ENCODE assay signal across 11 mouse cellular contexts in genomic region chr4:128878901-128879491, GRCm38 (mm10). TPM values are rescaled to one million over a fixed set of nuclear protein-coding genes. Genes with fewer than 3 reads are reported as not detected.
DNase-seq lines count a peak whose midpoint lies in the region; ATAC-seq and TF ChIP-seq lines count a peak whose summit lies in the region.
"Had no signal": no experiment of that assay in that cellular context is flagged by ENCODE, and none has a peak within 500 bp of the region (broad histone marks: within the 10 kb centered on the region; RNA-seq: fewer than 3 reads in every experiment).

No protein-coding gene starts in this region.

- no peak overlapping the region for H3K27ac ChIP-seq in kidney, embryonic 16.5 days (ENCODE audit: low read length)
- H3K27ac ChIP-seq in midbrain, embryonic 12.5 days (replicated peaks) = peak overlapping the region; percentile 54; the same call in 1 of the 2 replicates

- H3K4me3 ChIP-seq in kidney, embryonic 16.5 days (ENCODE audit: low read length) = no peak overlapping the region
- H3K4me3 ChIP-seq in midbrain, embryonic 12.5 days = no peak overlapping the region

- DNase-seq in kidney, postnatal 25 days = no peak
- peak; percentile 72 for DNase-seq in brain, embryonic 14.5 days (ENCODE audit: low read depth)
- DNase-seq in forelimb bud, embryonic 11.5 days (ENCODE audit: low read depth, low spot score) = peak; percentile 63
- no peak for DNase-seq in left cerebral cortex, postnatal 10 days (ENCODE audit: extremely low spot score in 1 of 2, low spot score in 2 of 2)
- DNase-seq in frontal cortex, postnatal 36 days (ENCODE audit: low spot score in 2 of 2) = no peak
- DNase-seq in kidney, postnatal 36 days = no peak
- DNase-seq: right cerebral cortex, postnatal 25 days had no signal

- peaks cover 13% of the 10 kb centered on the region for H3K4me1 ChIP-seq in kidney, embryonic 16.5 days (ENCODE audit: insufficient read depth, low read length)
- H3K4me1 ChIP-seq in midbrain, embryonic 12.5 days = peaks cover 31% of the 10 kb centered on the region

- H3K9ac ChIP-seq in kidney, embryonic 16.5 days (replicated peaks; ENCODE audit: low read length) = no peak overlapping the region
- no peak overlapping the region for H3K9ac ChIP-seq in midbrain, embryonic 12.5 days (replicated peaks)

- H3K9me3 ChIP-seq in kidney, embryonic 16.5 days (ENCODE audit: low read length) = peaks cover 5% of the 10 kb centered on the region
- 0 out of 2 replicates have a peak, but pooled peaks cover 4% of the 10 kb centered on the region for H3K9me3 ChIP-seq in midbrain, embryonic 12.5 days

- intact Hi-C loops in left cerebral cortex, postnatal 10 days (cut with DNase I) = no loop called here

- no peak for TF ChIP-seq CTCF in brain, embryonic 14.5 days (IDR thresholded peaks at IDR 0.05; ENCODE audit: borderline replicate concordance, extremely low read depth, insufficient read depth, insufficient read length)

- no peak for ATAC-seq in kidney, embryonic 16.5 days (ENCODE audit: low FRiP score, low TSS enrichment)
- no peak for ATAC-seq in midbrain, embryonic 12.5 days (ENCODE audit: low FRiP score, low read depth)
- ATAC-seq: CD4-positive, CD25-positive, alpha-beta regulatory T cell, adult 4 months; lung, postnatal 0 days had no signal

- H3K36me3 ChIP-seq in kidney, embryonic 16.5 days (ENCODE audit: insufficient read depth, low read length) = no peaks in the 10 kb centered on the region
- no peaks in the 10 kb centered on the region for H3K36me3 ChIP-seq in midbrain, embryonic 12.5 days

- no peaks in the 10 kb centered on the region for H3K27me3 ChIP-seq in kidney, embryonic 16.5 days (ENCODE audit: insufficient read depth, low read length)
- peaks cover 16% of the 10 kb centered on the region; the same call in 1 of the 2 replicates for H3K27me3 ChIP-seq in midbrain, embryonic 12.5 days

- no peak for TF ChIP-seq POLR2A in brain, embryonic 14.5 days (IDR thresholded peaks at IDR 0.05; ENCODE audit: borderline replicate concordance, extremely low read depth, insufficient read depth, insufficient read length, poor library complexity, severe bottlenecking)

- 18% methylated on average over 13 of the region's 13 CpGs for WGBS in kidney, embryonic 16.5 days
- 10% methylated on average over 13 of the region's 13 CpGs for WGBS in midbrain, embryonic 12.5 days

- H3K4me2 ChIP-seq in kidney, embryonic 16.5 days (replicated peaks; ENCODE audit: low read depth, low read length) = 0 out of 2 replicates have a peak overlapping the region, but pooled peaks have one; percentile 14
- H3K4me2 ChIP-seq in midbrain, embryonic 12.5 days (replicated peaks) = peak overlapping the region; percentile 19; the same call in 1 of the 2 replicates

RNA-seq across cellular contexts. Expression of gene Trim62, which starts 4.4 kb away (rescaled TPM):
- polyA plus RNA-seq in kidney, embryonic 16.5 days (2015; fragmentation: Nextera tagmentation; extraction: Ambion mirVana) = 6.4 and 7.2 TPM in 2 replicates
- 15.4 and 33.5 TPM in 2 replicates for polyA plus RNA-seq in brain, embryonic 14.5 days (2012; rRNA removed)
- polyA plus RNA-seq in midbrain, embryonic 12.5 days (2016; fragmentation: Nextera tagmentation; extraction: Ambion mirVana) = 14.9 and 16.7 TPM in 2 replicates
- 10 to 100 TPM; 30.2 to 31.2 TPM for total RNA-seq in left cerebral cortex, postnatal 10 days (2021)

Comparison
In these comparisons a context has a peak if more than half of its experiments do, and no peak if none do; other contexts are left out.
1. DNase-seq: peak in brain, embryonic 14.5 days (single experiment) and forelimb bud, embryonic 11.5 days (single experiment); none in kidney, postnatal 25 days (0 of 2), left cerebral cortex, postnatal 10 days (0 of 2), frontal cortex, postnatal 36 days (0 of 2) and kidney, postnatal 36 days (0 of 2).